Mouse (Mus musculus): Measurements from ENCODE around the gene Pcdh20.

The Pcdh20 gene

DNA sequence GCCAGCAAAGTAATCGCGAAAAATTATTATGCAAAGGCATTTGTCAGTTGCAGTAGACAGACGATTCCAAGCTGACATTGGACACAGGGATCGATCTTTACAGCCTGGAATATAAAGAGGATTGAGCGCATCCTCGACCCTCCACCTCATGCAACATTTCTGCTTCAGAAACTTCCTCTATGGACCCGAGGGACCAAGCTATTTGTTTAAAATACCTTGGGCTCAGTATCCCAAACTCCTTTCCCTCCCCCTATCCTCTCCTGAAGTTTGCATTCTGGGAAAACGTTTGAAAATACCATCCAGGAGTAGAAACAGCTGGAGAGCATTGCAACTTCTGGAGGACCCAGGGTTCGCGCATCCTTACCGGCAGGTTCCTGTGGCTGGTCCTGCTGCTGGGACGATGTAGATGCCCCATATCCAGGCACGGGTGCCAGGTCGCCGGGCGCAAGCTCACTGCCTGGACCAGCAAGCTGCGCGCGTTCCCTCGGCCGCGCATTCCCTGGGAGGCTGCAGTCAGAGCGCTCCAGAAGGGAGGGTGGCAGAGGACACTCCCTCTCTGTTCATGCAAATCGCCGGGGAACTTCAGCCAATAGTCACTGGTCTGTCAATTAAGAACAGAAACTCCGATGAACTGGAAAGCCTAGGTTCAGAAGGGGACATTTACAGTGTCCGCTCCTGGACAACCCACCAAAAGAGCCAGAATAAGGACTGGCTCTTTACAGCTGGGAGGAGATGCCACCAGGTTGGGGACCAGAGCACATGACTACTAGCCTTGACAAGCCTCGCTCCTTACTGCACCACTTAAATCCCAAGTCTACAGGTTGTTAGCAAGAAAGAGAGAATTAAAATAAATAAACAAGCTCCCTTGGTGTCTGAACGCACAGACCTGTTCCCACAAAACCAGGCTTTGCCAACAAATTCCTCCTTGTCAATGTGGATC, at the start of gene Pcdh20:
Gene Pcdh20 (minus strand): TSS at position 902 of the 940 bp plus-strand sequence.
- no peak for DNase-seq (ENCODE audit: low read depth, low spot score)

DNA sequence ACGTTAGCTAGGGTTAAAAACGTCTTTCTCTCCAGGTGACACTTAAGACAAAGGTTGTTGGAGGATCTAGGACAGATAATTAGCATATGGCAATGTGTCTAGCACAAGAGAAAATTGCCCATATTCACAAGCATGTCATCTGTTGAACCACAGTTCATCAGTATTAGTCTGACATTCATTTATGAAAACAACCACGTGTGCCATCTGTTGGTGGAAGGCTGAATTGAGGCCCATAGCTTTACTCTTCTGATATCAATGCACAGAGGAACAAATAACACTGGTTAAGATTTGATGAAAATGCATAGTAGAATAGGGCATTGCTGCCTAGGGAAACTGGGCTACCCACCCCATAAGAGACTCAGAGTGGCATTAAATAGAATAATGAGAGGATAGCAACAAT, 8.7 kb upstream of the Pcdh20 start:
- DNase-seq (ENCODE audit: low read depth, low spot score): peak; percentile 29

DNA sequence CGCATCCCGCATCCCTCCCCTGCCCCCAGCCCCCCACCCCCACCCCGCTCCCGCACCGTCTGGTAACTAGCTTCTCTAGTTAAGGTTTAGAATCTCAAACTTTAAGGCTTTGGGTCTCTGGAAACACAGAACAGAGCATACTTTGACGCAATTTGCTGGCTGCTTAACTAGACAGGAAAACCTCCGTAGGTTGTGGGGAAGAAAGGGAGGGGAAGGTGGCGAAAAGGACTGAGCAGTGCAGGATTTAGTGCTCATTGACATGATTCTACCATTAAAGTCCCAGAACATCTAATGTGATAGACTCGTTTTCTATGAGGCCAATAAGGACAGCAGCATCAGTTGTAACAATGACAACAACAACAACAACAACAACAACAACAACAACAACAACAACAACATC, 1.2 kb downstream of the Pcdh20 start:
- DNase-seq (ENCODE audit: low read depth, low spot score): no peak

DNA sequence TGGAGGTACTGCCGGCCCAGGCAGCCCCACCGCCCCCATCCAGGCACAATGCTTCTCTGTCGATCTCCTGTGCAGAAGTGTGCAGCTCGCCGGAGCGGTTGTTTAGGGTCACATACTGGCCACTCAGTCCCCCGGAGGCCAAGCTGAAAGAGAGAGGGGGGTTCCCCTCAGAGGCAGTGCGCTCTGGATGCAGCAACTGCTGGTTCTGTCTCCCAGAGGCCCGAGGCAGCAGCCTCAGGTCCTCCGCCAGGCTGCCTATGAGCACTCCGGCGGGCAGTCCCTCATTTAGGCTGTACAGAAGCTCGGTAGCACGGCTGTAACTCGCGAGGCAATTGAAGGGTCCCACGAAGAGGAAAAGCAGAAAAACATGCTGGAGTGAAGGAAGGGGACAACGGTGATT, 1.8 kb downstream of the Pcdh20 start:
- DNase-seq (ENCODE audit: low read depth, low spot score): no peak

DNA sequence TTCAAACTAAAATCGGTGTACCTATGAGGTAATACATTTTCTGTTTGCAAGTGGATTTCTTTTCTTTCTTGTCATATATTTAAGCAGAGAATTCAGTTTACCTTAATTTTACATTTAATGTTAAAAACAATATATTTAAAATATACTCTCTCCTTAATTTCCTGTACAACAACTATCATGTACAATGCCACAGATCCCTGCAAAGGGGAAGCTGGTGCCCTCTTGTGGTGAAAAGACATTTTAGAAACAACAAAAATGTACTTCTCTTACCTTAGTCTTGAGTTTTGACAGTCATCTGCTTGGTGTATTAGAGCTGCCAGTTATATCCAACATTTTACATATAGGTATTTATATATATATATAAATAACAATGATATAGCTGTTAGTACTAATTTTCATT, 4.8 kb downstream of the Pcdh20 start:
- DNase-seq (ENCODE audit: low read depth, low spot score): peak; percentile 54

DNA sequence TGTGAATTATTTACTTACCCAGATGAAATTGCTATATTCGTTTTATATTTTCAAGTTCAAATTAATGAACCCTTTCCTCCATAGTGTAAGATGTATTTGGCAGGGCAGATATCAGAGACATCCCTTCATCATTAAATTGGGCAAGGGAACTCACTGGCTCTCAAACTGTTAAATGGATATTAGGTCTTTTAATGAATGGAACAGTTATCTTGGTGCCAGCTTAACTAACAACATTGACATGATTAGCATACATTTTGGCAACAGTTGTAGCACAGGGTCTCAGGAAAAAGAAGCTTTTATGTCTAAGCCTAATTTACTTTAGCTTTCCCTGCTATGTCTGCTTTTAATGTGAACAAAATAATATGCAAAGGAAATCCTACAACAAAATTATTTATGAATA, 6.8 kb downstream of the Pcdh20 start:
- DNase-seq (ENCODE audit: low read depth, low spot score): no peak

DNA sequence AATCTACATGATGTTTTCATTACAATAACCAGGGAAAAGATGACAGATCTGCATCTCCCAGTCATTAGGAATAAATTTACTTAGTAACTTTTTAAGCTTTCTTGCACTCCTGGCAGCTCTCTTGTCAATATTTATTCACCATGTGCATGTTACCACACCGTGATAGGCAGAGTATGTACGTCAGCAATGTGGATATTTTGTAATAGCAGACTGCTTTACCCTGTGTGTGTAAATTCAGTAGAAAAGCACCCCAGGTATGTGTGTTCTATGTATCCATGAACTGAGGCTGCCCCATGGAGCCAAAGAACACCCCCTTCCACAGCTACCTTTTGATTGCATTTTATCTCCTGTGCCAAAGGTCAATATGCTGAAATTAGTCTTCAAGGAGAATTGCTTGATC, 7.8 kb downstream of the Pcdh20 start:
- no peak for DNase-seq (ENCODE audit: low read depth, low spot score)

DNA sequence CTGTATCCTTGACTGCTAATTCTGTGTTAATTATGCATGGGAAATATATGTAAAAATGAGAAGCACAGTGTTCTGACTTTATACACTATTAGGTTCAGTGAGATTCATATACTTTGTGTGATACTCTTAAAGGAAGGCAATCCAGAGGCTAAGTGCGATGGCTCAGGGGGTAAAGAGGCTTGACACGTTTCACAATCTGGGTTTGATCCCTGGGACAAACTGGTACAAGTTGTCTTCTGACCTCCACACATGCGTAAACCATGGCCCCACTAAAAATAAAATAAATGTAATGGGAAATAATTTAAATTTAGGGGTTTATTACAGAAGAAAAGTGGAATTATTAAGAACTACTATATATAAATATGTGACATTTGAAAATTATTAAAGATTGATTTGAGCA, 8.3 kb downstream of the Pcdh20 start:
- DNase-seq (ENCODE audit: low read depth, low spot score): no peak

DNA sequence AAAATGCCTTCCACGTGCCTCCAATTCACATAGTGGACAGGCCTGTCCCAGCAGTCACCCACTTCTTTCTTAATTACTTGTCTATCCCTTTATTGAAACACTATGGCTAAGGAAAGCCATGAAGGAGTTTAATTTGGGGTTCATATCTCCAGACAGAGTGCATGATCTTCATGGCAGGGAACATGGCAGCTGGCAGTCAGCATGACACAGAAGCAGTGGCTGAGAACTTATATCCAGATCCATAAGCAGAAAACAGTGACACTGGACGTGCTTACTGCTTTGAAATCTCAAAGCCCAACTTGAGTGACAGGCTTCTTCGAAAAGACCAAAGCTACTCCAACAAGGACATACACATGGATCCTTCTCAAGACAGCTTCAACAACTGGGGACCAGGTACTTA, 10.5 kb downstream of the Pcdh20 start:
- no peak for DNase-seq (ENCODE audit: low read depth, low spot score)

DNA sequence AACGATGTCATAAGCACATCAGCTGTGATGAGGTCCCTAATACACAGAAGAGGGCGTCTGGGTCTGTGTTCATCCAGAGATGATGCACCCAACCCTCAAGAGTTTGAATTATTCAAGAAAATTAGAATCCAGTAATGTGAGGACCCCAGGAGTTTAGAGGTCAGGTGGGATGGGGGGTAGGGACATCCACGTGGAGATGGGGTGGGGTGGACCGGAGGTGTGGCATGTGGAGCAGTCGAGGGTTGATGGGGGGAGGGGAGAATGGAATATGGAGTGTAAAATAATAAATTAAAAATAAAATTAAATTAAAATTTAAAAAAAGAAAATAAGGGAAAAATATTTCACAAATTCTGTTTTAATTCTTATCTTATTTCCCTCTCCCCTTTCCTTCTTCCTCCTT, 27.9 kb downstream of the Pcdh20 start:
- DNase-seq (ENCODE audit: low read depth, low spot score): no peak

DNA sequence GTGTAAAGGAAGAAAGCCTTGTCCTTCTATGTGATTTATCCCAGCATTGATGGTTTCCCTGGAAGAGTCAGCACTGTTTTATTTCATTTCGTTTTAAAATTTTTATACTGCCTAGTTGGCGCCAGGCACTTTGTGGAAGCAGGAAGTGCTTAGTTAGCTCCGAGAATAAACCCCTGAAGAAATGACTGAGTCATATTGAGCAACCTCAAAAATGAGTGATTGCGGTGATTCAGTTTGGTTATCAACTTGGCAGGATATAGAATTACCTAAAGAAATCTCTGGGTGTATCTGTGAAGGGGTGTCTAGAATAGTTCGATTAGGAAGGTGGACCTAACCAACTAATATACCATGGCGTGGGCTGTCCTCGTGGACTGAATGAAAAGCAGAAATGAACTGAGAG, 41.8 kb downstream of the Pcdh20 start:
- DNase-seq (ENCODE audit: low read depth, low spot score): no peak

DNA sequence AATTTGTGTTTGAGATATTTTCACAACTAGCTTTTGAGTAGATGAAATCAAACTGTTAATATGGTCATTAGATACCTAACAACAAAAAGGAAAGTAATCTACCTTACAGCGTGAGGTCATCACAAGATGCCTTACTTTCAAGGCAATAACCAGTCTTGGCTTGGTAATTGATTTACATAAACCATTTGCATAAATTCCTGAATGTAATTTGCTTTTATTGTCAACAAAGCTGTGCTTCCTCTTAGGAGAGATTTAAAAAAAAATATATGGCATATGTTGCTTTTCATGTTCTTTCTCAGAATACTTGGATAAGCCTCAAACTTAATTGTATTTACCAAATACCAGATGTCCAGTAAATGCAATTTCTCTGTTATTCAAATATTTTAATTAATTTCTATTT, 43.8 kb downstream of the Pcdh20 start:
- DNase-seq (ENCODE audit: low read depth, low spot score): no peak

Measured in A20 (cell line).